Mouse (Mus musculus): Measurements from ENCODE around the gene Bcdin3d. TPM values are rescaled to one million over a fixed set of nuclear protein-coding genes. Genes with fewer than 3 reads are reported as not detected.

Gene Bcdin3d
- 5.7 and 6.8 TPM in 2 replicates for polyA plus RNA-seq (2012; rRNA removed)

DNA sequence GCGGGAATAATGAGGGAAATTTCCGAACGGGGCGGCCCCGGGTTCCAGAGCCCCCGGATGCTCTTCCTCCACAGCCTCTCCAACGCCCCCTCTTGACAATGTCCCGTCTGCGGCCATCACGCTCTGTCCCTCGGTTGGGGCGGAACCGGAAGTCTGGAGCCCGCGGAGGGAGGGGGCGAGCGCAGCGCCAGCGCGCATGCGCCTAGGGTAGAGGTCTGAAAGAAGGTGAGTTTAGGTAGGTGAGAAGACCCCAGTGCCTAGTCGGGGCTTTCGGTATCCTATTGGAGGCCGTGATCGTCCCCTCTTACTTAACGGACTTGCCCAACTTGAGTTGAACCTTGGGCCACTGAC is at the start of gene Bcdin3d:
Gene Bcdin3d (minus strand): TSS at position 155 of the 351 bp plus-strand sequence.
- DNase-seq (ENCODE audit: extremely low spot score in 1 of 2, low spot score in 1 of 2), result peak in 1 of 2 experiments; percentile 89

GRCm38 (mm10) chr15:99520306-99520705 is 45.8 kb upstream of the Bcdin3d start:
- DNase-seq (ENCODE audit: extremely low spot score in 1 of 2, low spot score in 1 of 2), result no peak

GRCm38 (mm10) chr15:99519626-99520025 is 45.1 kb upstream of the Bcdin3d start:
- DNase-seq (ENCODE audit: extremely low spot score in 1 of 2, low spot score in 1 of 2), result no peak

- no peak for DNase-seq (ENCODE audit: extremely low spot score in 1 of 2, low spot score in 1 of 2)
Observed at GRCm38 (mm10) chr15:99517715-99518114, 43.2 kb upstream of the Bcdin3d start.

DNA sequence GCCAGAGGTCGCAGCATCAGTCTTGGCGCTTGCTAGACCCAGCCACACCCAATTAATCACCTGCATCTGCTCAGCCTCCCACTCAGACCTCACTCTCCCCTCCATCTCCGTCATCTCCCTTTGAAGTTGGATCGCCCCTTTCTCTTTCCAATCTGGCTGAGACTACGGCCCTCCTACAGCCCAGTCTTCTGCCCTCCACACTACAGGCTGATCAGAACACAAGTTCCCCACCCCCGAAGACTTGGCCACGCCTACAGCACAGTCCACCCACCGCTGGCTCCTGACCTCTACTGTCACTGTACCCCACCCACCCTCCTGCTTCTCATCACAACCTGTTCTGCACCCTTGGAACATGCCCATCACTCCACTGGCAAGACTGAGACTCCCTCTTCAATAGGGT is 42.2 kb upstream of the Bcdin3d start:
- no peak for DNase-seq (ENCODE audit: extremely low spot score in 1 of 2, low spot score in 1 of 2)

DNA sequence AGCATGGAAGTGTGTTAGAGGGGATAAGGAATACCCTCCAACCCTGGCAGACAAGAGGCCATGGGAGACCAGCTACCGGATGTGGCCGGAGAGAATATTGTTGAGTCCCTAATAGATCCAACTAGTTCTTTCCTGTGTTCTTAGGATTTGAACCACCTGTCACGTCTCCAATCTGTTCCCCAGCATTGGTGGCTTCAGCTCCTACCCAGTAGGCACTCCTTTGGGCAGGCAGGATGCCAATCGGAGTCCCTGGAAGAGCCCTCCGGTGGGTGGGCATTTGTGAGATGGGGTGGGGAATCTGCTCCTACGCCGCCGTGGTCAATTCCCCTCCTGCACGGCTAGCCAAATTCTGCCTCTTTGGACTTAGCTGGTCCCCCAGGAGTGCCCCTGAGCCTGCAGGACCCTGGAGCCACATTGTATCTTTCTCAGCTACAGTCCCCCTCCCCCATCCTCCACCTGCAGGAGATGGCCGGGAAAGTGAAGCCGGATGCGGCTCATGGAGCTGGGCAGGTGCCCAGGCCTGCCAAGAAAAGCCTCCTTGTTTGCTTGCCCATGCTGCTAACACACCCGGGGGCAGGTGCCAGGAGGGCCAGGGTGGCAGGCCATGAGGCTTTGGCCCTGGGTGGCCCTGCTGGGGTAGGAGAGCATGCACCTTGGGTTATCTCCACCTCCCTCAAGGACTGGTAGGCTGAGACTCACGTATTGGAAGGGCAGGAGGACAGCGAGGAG is 37.4 kb upstream of the Bcdin3d start:
- DNase-seq (ENCODE audit: extremely low spot score in 1 of 2, low spot score in 1 of 2), result no peak

GRCm38 (mm10) chr15:99510621-99511020 is 36.1 kb upstream of the Bcdin3d start:
- no peak for DNase-seq (ENCODE audit: extremely low spot score in 1 of 2, low spot score in 1 of 2)

GRCm38 (mm10) chr15:99509840-99510239 is 35.3 kb upstream of the Bcdin3d start:
- DNase-seq (ENCODE audit: extremely low spot score in 1 of 2, low spot score in 1 of 2), result no peak

GRCm38 (mm10) chr15:99505324-99506095 is 31.0 kb upstream of the Bcdin3d start:
- no peak for DNase-seq (ENCODE audit: extremely low spot score in 1 of 2, low spot score in 1 of 2)

- no peak for DNase-seq (ENCODE audit: extremely low spot score in 1 of 2, low spot score in 1 of 2)
Observed at GRCm38 (mm10) chr15:99503256-99503655, 28.7 kb upstream of the Bcdin3d start.

DNA sequence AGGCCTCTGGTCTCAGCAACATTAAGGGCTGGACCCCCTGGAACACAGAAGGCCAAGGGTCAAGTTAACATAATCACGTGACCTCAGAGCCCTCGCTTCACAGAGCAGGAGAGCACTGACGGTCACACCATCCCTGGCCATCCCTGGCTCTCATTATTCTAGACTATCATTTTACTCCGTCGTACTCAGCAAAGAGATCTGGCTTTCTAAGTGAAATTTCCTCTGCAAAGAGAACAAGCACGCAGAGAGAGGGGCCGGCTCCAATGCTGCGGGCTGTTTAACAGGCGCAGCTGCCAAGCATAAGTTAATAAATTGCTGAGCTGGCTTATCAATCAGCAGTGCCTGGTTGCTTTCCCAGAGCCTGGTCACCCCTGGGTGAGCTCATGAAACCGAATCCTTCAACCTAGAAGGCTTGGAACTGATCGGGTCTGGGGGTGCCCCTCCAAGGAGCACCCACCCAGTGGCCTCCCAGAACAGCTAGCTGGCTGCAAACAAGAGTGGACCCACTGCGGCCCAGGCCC is 27.8 kb upstream of the Bcdin3d start:
- no peak for DNase-seq (ENCODE audit: extremely low spot score in 1 of 2, low spot score in 1 of 2)

DNA sequence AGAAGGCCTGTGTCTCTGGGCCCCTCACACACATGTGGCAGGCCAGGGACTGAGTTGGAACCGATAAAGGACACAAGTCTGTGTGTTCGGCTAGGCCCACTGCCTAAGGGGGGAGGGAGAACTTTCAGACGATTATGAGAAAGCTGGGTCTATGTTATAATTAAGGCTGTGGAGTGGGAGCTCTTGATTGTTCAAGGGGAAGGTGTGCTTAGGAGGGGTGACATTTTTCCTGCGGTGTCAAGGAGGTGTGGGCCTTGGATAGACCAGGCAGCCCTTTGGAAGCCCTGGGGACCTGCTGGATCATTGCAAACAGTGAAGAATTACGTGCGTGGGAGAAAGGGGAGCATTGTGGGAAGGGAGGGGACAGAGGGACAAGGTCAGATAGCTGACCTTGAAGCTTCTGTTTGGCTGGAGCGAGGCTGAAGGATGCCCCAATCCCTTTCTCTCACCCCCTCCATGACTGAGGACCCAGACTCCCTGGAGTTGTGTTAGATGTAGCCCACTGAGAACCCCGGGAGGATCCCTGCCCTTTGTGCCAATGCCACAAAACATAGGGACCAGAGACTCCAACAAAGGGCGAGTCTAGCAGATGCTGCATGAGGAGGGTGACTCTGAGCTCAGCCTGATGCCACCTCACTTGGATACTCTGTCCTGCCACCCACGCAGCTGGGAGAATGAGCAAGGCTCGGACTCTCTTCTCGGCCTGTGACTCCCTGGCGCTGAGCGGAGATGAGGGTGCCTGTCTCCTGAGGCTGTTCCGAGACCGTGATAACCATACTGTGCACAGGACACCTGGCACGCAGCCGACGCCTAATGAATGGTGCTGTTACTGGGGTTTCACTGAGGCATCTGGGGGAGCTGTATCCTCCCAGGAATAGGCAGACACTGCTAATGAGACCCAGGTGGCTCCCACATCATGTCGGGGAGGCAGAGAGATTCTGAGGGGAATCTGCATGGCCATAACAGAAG is 27.0 kb upstream of the Bcdin3d start:
- peak in 1 of 2 experiments; percentile 70 for DNase-seq (ENCODE audit: extremely low spot score in 1 of 2, low spot score in 1 of 2)

DNA sequence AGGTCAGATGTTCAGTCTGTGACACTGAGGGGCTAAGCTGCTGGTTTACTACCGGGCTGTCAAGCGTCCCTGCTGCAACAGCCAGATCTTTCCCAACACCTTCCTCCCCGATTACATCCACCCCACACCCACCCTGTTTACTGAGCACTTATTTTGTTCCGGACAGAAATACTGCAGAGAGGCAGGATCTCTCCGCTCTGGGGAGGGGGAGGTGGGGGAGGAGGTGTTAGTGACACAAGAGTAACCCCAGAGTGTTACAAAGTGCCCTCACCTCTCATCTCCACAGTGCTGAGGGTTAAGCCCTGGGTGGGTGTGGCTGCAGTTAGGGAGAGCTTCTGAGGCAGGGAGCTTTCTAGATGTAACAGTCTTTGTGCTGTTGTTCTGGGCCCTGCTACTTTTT is 25.8 kb upstream of the Bcdin3d start:
- no peak for DNase-seq (ENCODE audit: extremely low spot score in 1 of 2, low spot score in 1 of 2)

DNA sequence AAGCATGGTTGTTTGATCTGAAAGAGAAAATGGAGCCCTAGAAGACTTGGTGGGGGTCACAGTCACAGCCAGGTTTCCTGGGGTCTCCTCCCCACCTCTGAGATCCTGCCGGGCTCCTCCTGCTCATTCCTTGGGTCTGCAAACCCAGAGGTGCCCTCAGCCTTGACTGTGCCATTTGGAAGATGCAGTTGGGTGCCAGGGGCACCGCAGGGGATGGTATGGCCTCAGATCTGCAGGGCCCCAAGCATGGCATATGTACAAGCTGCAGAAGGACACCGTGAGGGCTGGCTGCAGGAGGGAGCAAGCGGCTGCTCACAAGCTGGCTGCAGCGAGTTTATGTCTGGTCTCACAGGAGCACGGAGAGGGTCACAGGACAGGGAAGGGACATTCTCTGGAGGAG is 25.2 kb upstream of the Bcdin3d start:
- no peak for DNase-seq (ENCODE audit: extremely low spot score in 1 of 2, low spot score in 1 of 2)

GRCm38 (mm10) chr15:99498781-99499180 is 24.3 kb upstream of the Bcdin3d start:
- no peak for DNase-seq (ENCODE audit: extremely low spot score in 1 of 2, low spot score in 1 of 2)

- peak in 1 of 2 experiments; percentile 43 for DNase-seq (ENCODE audit: extremely low spot score in 1 of 2, low spot score in 1 of 2)
Observed at GRCm38 (mm10) chr15:99498356-99498755, 23.8 kb upstream of the Bcdin3d start.

DNA sequence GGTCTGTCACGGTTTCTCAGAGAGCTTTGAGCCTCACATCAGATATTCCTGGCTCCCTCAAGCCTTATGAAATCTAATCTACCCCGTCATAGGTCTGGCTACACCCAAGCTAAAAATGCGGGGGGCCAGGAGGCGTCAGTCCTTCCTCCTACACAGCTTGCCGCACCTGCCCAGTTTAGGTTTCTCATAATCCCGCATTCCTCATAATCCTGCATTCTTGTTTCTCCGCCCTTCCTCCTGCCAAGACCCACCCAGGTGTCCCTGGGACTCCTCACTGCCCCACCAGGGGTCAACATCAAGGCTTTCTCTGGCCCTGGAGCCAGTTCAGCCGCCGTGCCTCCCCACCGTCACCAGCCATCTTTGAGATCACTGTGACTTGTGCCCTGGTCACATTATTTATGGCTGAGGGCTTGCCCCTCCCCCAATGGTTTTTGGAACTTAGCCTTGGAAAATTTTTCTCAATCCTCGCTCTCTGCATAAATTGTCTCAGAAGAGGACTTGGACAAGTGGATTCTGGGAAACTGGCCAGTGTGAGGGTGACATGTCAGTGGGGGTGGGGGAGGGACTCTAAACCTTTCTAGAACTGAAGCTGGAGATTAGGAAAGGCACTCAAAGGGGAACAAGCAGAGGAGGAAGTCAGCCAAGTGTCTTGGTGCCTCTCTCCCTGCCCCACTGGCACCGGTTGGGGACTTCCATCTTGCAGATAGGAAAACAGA is 23.2 kb upstream of the Bcdin3d start:
- peak; percentile 44 to 82 for DNase-seq (ENCODE audit: extremely low spot score in 1 of 2, low spot score in 1 of 2)

DNA sequence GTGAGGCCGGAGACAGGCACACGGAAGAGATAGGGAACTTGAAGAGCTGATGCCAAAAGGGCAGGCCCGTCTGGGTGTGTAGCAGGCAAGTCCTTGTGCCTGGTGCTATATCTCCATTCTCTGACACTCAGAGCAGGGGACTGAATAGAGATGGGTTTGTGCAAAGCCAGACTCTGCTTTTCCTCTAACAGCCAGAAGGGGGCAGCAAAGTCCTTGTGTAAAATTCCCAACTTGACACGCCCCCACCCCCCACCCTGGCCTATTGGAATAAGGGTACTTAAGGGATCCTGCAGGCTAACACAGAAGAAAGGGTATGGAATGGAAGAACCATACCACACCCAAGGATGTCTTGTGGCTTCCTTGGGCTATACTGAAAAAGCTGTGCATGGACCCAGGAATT is 22.5 kb upstream of the Bcdin3d start:
- peak; percentile 58 to 87 for DNase-seq (ENCODE audit: extremely low spot score in 1 of 2, low spot score in 1 of 2)

DNA sequence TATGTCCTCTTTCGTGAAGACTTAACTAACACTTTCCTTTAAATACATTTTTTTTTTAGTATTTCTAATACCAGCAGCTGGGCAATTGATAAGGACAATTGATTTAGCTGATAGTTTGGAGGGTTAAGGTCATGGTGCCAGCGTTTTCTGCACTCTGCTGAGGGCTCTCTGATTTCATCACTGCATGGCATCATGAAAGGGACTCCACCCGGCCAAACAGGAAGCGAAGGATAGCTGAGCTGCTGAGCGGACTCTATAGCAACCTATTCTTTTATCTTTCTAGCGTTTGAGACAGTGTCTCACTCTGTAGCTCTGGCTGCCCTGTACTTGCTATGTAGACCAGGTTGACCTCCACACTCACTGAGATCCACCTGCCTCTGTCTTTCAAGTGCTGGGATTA is 10.2 kb upstream of the Bcdin3d start:
- no peak for DNase-seq (ENCODE audit: extremely low spot score in 1 of 2, low spot score in 1 of 2)

- no peak for DNase-seq (ENCODE audit: extremely low spot score in 1 of 2, low spot score in 1 of 2)
Observed at GRCm38 (mm10) chr15:99475814-99476213, 1.3 kb upstream of the Bcdin3d start.

Data from frontal cortex, adult 2 months (tissue).